Mouse (Mus musculus) cortical plate, adult 2 months (tissue): ENCODE data around the gene Lpcat1.

Source experiments
- CTCF ChIP-seq: fragments of 200-500 bp; IDR thresholded peaks from 2 replicates; pipeline ENCODE4 v1.5.1; 2011; ENCODE audit warnings: mild to moderate bottlenecking, control low read depth, low read length; ENCODE audit not compliant: insufficient read depth; ENCODE audit errors: extremely low read depth
- POLR2A ChIP-seq: fragments of 200-500 bp; IDR thresholded peaks from 2 replicates; pipeline ENCODE4 v1.6.1; 2011; ENCODE audit warnings: mild to moderate bottlenecking, low read length, control low read depth; ENCODE audit not compliant: insufficient read depth; ENCODE audit errors: extremely low read depth

DNA sequence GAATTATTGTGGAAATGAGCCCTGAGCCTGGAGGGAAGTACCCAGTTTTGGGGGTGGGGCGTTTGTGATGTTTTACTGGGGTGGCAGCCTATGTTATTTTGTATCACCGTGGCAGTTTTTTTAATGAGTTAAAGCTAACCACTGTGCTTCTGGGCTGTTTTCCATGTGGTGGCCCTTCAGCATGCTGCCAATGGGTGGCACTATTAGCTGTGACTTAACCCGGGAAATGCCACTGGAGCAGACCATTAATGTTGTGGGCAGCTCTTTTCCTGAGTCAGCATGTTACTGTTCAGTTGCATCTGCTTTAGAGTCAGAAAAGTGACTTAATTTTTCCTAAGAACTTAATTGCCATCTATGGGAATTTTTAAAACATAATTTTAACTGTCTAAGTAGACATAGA, 5.5 kb downstream of the Lpcat1 start:
- TF ChIP-seq CTCF, result 0 out of 2 replicates have a peak, but pooled peaks have one; percentile 2
- no peak for TF ChIP-seq POLR2A
